Mouse (Mus musculus) bone marrow, adult 2 months (tissue): ENCODE measurements around the gene Cabp2. TPM values are rescaled to one million over a fixed set of nuclear protein-coding genes. Genes with fewer than 3 reads are reported as not detected.

Source experiments
- H3K27ac ChIP-seq: fragments of 200-500 bp; 2 replicates; pipeline ENCODE4 v1.5.1; 2012; ENCODE audit warnings: low read depth, mild to moderate bottlenecking, control low read depth, inconsistent platforms, low read length; ENCODE audit not compliant: control insufficient read depth, poor library complexity, insufficient read depth
- H3K4me1 ChIP-seq: fragments of 200-500 bp; 2 replicates; pipeline ENCODE4 v1.6.1; 2011; ENCODE audit warnings: low read length; ENCODE audit not compliant: control insufficient read depth, insufficient read depth
- H3K4me3 ChIP-seq: fragments of 200-500 bp; replicated peaks from 2 replicates; pipeline ENCODE3; 2011; ENCODE audit warnings: mild to moderate bottlenecking, low read depth, low read length, control low read depth; ENCODE audit not compliant: control insufficient read depth
- CTCF ChIP-seq: fragments of 200-500 bp; IDR thresholded peaks from 2 replicates; pipeline ENCODE4 v1.5.1; 2011; ENCODE audit warnings: low read length, control low read depth; ENCODE audit not compliant: control insufficient read depth, insufficient read depth
- POLR2A ChIP-seq: fragments of 200-500 bp; IDR thresholded peaks from 2 replicates; pipeline ENCODE4 v1.6.1; 2011; ENCODE audit warnings: low read depth, mild to moderate bottlenecking, control low read depth, low read length, borderline replicate concordance; ENCODE audit not compliant: control insufficient read depth
- WGBS: fragments of 180-500 bp; shearing (Covaris S2); methylation state at CpG from one replicate; pipeline ENCODE4 v1.1.7; 2018; 5-methylcytosine and 5-hydroxymethylcytosine counted together
- polyA plus RNA-seq: library from polyadenylated mRNA; stranded (reverse); fragments of >200 nt; gene quantifications from 2 replicates; pipeline ENCODE4 v1.2.4, GENCODE M21; 2011; ENCODE audit warnings: low replicate concordance; ENCODE audit not compliant: missing spikeins, insufficient read depth, insufficient read length

The Cabp2 gene
- polyA plus RNA-seq, 1 experiment: not detected

GRCm38 (mm10) chr19:4052516-4053030, 28.8 kb upstream of the Cabp2 start:
- H3K4me3 ChIP-seq: no peak overlapping the region
- TF ChIP-seq CTCF (no peak), POLR2A (no peak)
- H3K27ac ChIP-seq: no peak overlapping the region
- no peaks in the 10 kb centered on the region for H3K4me1 ChIP-seq
- WGBS: 63% methylated on average over 5 of the region's 5 CpGs

- no peak for TF ChIP-seq CTCF
- TF ChIP-seq POLR2A: no peak
- peaks cover 3% of the 10 kb centered on the region; the same call in 1 of the 2 replicates for H3K4me1 ChIP-seq
- WGBS: 80% methylated on average over 5 of the region's 5 CpGs
- no peak overlapping the region for H3K4me3 ChIP-seq
- H3K27ac ChIP-seq: no peak overlapping the region
These were observed 26.8 kb upstream of the Cabp2 start for GRCm38 (mm10) chr19:4054613-4055012.

- Histone ChIP-seq H3K27ac (no peak overlapping the region), H3K4me1 (peaks cover 3% of the 10 kb centered on the region; the same call in 1 of the 2 replicates), H3K4me3 (no peak overlapping the region)
- no peak for TF ChIP-seq CTCF
- no peak for TF ChIP-seq POLR2A
- 81% methylated on average over 8 of the region's 8 CpGs for WGBS
These were observed 26.0 kb upstream of the Cabp2 start for GRCm38 (mm10) chr19:4055216-4055946.

GRCm38 (mm10) chr19:4055947-4056693, 25.3 kb upstream of the Cabp2 start:
- TF ChIP-seq POLR2A: no peak
- no peak for TF ChIP-seq CTCF
- Histone ChIP-seq H3K4me3 (no peak overlapping the region), H3K27ac (no peak overlapping the region), H3K4me1 (peaks cover 3% of the 10 kb centered on the region; the same call in 1 of the 2 replicates)
- WGBS: 77% methylated on average over 15 of the region's 15 CpGs

- 84% methylated on average over 4 of the region's 4 CpGs for WGBS
- TF ChIP-seq CTCF (no peak), POLR2A (no peak)
- Histone ChIP-seq H3K4me1 (peaks cover 3% of the 10 kb centered on the region; the same call in 1 of the 2 replicates), H3K27ac (no peak overlapping the region), H3K4me3 (no peak overlapping the region)
These were observed 24.7 kb upstream of the Cabp2 start for GRCm38 (mm10) chr19:4056727-4057126.

GRCm38 (mm10) chr19:4057389-4057788, 24.0 kb upstream of the Cabp2 start:
- no peak overlapping the region for H3K4me3 ChIP-seq
- 91% methylated on average over 13 of the region's 13 CpGs for WGBS
- peaks cover 3% of the 10 kb centered on the region; the same call in 1 of the 2 replicates for H3K4me1 ChIP-seq
- H3K27ac ChIP-seq: no peak overlapping the region
- TF ChIP-seq CTCF (no peak), POLR2A (no peak)

GRCm38 (mm10) chr19:4057962-4058361, 23.4 kb upstream of the Cabp2 start:
- H3K27ac ChIP-seq: 0 out of 2 replicates have a peak overlapping the region, but pooled peaks have one; percentile 24
- TF ChIP-seq CTCF (no peak), POLR2A (no peak)
- H3K4me1 ChIP-seq: peaks cover 3% of the 10 kb centered on the region; the same call in 1 of the 2 replicates
- no peak overlapping the region for H3K4me3 ChIP-seq
- 91% methylated on average over 7 of the region's 7 CpGs for WGBS

- WGBS: 91% methylated on average over 5 of the region's 5 CpGs
- Histone ChIP-seq H3K4me1 (peaks cover 3% of the 10 kb centered on the region; the same call in 1 of the 2 replicates), H3K4me3 (no peak overlapping the region), H3K27ac (peak overlapping the region; percentile 39)
- no peak for TF ChIP-seq POLR2A
- no peak for TF ChIP-seq CTCF
These were observed 22.8 kb upstream of the Cabp2 start for GRCm38 (mm10) chr19:4058581-4058980.
